Mouse (Mus musculus) stomach, postnatal 0 days (tissue): ENCODE measurements around the gene Arsa.

Experiments
- CTCF ChIP-seq: IDR thresholded peaks from 2 replicates; pipeline ENCODE4 v1.5.1; 2016; ENCODE audit warnings: antibody characterized with exemption, low read depth, mild to moderate bottlenecking, moderate library complexity
- EP300 ChIP-seq: optimal IDR thresholded peaks from 2 replicates; pipeline ENCODE3; 2016; ENCODE audit warnings: antibody characterized with exemption

DNA sequence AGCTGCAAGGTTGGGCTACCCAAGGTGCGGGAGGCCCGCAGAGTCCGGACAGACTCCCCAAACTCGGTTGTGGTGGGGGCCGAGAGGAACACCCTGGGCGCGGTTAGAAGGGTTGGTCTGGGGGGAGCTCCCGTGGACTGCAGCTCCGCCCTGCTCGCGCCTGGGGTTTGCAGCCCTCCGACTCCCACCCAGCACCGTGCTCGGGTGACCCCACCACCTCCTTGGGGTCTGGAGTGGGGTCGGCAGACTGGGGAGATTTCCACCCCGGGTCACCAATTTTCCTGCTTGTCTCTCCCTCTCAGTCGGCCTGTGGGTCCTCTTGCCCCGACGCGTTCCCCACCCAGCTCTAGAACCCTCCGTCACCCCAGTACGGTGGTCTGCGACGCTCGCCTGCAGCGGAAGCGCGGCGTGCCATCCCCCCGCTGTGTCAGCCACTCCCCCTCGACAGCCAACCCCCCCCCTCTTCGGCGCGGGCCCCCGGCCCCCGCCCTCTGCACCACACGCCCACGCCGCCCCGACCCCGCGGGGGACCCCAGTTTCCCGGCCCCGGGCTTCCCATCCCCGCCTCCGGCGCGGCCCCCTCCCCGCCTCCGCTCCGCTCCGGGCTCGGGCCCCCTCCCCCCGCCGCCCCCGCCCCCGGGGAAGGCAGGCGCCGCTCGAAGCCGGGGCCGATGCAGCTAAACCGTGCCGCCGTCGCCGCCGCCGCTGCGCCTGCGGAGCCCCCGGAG lies 21.9 kb upstream of the Arsa start, which contains the start of gene Shank3:
- TF ChIP-seq CTCF (no peak), EP300 (no peak)
